Mouse (Mus musculus) liver, embryonic 11.5 days (tissue): ENCODE results near the gene Trak1. TPM values are rescaled to one million over a fixed set of nuclear protein-coding genes. Genes with fewer than 3 reads are reported as not detected.

Experiments used
- ATAC-seq: fragments of 200-750 bp; cut with Nextera tagmentation; replicated peaks from 2 replicates; pipeline ENCODE4 v1.8.0; 2017; ENCODE audit warnings: moderate number of reproducible peaks, mild to moderate bottlenecking, moderate TSS enrichment, moderate library complexity; ENCODE audit not compliant: low FRiP score
- DNase-seq: peaks from one replicate; pipeline ENCODE4 v3.0.0-alpha.2; 2017; ENCODE audit warnings: low spot score
- H3K27ac ChIP-seq: fragments of 300-500 bp; sonication (generic); 2 replicates; pipeline ENCODE4 v1.5.1; 2014; ENCODE audit warnings: mild to moderate bottlenecking, low read depth, low read length, control low read depth
- H3K27me3 ChIP-seq: fragments of 300-500 bp; sonication (generic); replicated peaks from 2 replicates; pipeline ENCODE4 v1.6.1; 2014; ENCODE audit warnings: low read length, mixed read lengths; ENCODE audit not compliant: control insufficient read depth, insufficient read depth
- H3K36me3 ChIP-seq: fragments of 300-500 bp; sonication (generic); 2 replicates; pipeline ENCODE4 v1.6.1; 2014; ENCODE audit warnings: mild to moderate bottlenecking, low read length, moderate library complexity, mixed read lengths; ENCODE audit not compliant: control insufficient read depth, insufficient read depth
- H3K4me1 ChIP-seq: fragments of 300-500 bp; sonication (generic); replicated peaks from 2 replicates; pipeline ENCODE4 v1.6.1; 2014; ENCODE audit warnings: low read length, mixed read lengths; ENCODE audit not compliant: control insufficient read depth, insufficient read depth
- H3K4me2 ChIP-seq: fragments of 300-500 bp; sonication (generic); 2 replicates; pipeline ENCODE4 v1.6.1; 2014; ENCODE audit warnings: mild to moderate bottlenecking, control low read depth, moderate library complexity
- H3K4me3 ChIP-seq: fragments of 300-500 bp; sonication (generic); 2 replicates; pipeline ENCODE4 v1.5.1; 2014; ENCODE audit warnings: low read depth, low read length, control low read depth
- H3K9ac ChIP-seq: fragments of 300-500 bp; sonication (generic); 2 replicates; pipeline ENCODE4 v1.6.1; 2014; ENCODE audit warnings: low read depth, low read length, control low read depth
- H3K9me3 ChIP-seq: fragments of 300-500 bp; sonication (generic); 2 replicates; pipeline ENCODE4 v1.6.1; 2016; ENCODE audit warnings: low read length, inconsistent platforms, mixed read lengths; ENCODE audit not compliant: control insufficient read depth
- WGBS: fragments of 180-500 bp; shearing (Covaris S2); extraction: QIAGEN DNeasy Blood & Tissue Kit; methylation state at CpG from one replicate; pipeline ENCODE4 v1.1.7; 2014; 5-methylcytosine and 5-hydroxymethylcytosine counted together
- polyA plus RNA-seq: library from polyadenylated mRNA; unstranded; fragments of >200 nt; fragmentation: Nextera tagmentation; extraction: Ambion mirVana; gene quantifications from 2 replicates; pipeline ENCODE4 v1.2.1, GENCODE M21; 2014

The Trak1 gene
- polyA plus RNA-seq, 1 experiment from 2014 or later = 11.2 TPM

DNA sequence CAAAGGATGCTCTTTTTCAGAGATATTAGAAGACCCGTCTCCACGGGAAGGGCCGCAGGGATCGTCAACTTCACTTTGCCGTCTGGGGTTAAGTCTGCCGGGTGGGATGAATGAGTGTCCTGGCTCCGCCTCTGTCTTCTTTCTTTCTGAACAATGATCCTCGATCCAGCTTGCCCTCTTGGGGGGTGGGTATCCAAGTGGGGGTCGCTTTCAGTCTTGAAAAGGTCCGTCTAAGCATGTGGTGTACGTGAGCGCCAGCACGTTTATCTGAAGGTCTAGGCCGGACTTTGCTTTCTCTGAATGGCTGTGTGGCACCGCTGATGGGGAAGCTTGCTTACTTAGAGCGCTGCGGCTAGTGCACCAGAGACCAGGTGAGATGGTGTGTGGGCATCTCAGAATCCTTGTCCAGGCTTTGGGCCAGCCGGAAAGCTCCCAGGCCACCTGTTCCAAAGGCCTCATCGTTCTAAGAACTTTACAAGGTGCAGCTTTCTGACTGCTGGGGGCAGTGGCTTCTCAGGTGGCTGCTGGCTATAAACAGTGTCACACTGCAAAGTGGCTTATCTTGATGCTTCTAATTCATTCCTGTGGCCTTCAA, 2.8 kb downstream of the Trak1 start:
- WGBS = 78% methylated on average over 19 of the region's 19 CpGs
- no peak overlapping the region for H3K27ac ChIP-seq
- peaks cover 14% of the 10 kb centered on the region for H3K27me3 ChIP-seq
- H3K4me2 ChIP-seq = no peak overlapping the region
- H3K36me3 ChIP-seq = no peaks in the 10 kb centered on the region
- DNase-seq = no peak
- no peak overlapping the region for H3K4me3 ChIP-seq
- no peak for ATAC-seq
- no peaks in the 10 kb centered on the region for H3K9me3 ChIP-seq
- H3K4me1 ChIP-seq = peaks cover 30% of the 10 kb centered on the region
- H3K9ac ChIP-seq = no peak overlapping the region

DNA sequence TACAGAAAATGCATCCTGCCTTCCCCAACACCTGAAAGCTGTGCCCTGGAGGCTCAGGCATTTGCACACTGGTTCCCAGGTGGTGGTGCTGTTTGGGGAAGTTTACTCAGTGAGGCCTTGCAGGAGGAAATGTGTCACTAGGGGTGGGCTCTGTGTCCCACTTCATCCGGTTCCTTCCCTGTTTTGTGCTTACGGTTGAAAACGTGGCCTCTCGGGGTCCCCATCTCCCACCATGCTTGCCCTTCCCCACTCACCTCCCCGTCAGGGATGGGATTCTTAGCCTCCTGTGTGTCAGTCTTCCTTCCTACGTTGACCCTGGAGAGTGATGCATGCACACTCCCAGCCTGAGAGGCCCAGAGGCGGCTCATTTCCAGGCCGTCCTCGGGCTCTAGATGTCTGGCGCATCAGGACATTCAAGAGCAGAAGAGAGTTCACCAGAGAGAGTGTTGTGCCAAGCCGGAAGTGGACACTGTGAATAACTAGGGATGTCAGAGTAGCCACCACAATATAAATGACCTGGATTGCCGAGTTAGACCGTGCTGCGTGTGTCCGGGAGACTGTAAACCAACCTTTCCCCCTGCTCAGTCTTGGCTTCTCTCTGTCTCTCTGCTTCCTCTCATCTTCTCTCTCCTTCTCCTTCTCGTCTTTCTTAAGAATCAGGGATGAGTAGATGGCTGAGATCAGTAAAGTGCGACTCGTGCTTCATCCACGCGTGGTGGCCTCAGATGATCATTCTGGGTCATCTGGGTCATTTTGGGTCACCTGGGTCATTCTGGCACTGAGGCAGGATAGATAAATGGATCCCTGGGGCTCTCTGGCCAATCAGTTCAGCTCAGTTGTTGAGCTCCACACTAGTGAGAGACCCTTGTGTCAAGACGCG, 4.0 kb downstream of the Trak1 start:
- peaks cover 30% of the 10 kb centered on the region for H3K4me1 ChIP-seq
- DNase-seq = no peak
- H3K4me3 ChIP-seq = no peak overlapping the region
- H3K9ac ChIP-seq = no peak overlapping the region
- no peak for ATAC-seq
- H3K36me3 ChIP-seq = no peaks in the 10 kb centered on the region
- H3K4me2 ChIP-seq = no peak overlapping the region
- H3K27ac ChIP-seq = no peak overlapping the region
- H3K9me3 ChIP-seq = no peaks in the 10 kb centered on the region
- peaks cover 7% of the 10 kb centered on the region for H3K27me3 ChIP-seq
- WGBS = 81% methylated on average over 22 of the region's 22 CpGs

DNA sequence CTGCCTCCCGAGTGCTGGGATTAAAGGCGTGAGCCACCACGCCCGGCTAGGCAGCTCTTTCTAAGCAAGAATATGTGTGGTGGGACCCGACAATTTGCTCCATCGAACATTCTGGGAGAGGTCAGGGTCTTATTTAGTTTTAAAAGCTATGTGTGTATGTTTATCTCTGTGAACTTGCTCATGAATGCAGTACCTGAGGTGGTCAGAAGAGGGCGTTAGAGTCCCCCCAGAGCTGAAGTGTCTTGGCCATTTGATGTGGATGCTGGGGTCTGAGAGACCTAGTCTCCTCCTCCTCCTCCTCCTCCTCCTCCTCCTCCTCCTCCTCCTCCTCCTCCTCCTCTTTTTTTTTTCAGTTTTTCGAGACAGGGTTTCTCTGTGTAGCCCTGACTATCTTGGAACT, 5.2 kb downstream of the Trak1 start:
- no peak for ATAC-seq
- 75% methylated on average over 8 of the region's 8 CpGs for WGBS
- no peak for DNase-seq
- H3K4me3 ChIP-seq = no peak overlapping the region
- peaks cover 27% of the 10 kb centered on the region for H3K4me1 ChIP-seq
- H3K27ac ChIP-seq = no peak overlapping the region
- no peaks in the 10 kb centered on the region for H3K9me3 ChIP-seq
- no peaks in the 10 kb centered on the region for H3K36me3 ChIP-seq
- no peak overlapping the region for H3K9ac ChIP-seq
- H3K4me2 ChIP-seq = no peak overlapping the region
- no peaks in the 10 kb centered on the region for H3K27me3 ChIP-seq

DNA sequence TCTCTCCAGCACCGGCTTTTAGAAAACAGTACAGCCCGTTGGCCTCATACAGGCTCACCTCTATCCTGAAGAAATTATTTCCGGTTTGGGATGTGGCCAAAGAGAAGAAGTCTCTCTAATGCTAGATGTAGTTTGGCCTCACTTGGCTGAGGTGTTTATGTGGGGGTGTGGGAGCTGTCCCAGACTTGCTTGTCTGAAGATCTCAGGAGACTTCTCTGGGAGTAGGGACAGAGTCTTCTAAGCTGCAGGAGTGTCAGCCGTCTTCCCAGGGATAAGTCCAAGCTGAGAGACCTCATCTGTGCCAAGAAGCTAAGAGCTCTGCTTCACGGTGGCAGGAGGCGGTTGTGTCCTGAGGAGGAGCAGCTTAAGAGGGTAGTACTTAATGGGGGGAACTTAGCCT, 5.8 kb downstream of the Trak1 start:
- Histone ChIP-seq H3K27ac (no peak overlapping the region), H3K9me3 (no peaks in the 10 kb centered on the region)

DNA sequence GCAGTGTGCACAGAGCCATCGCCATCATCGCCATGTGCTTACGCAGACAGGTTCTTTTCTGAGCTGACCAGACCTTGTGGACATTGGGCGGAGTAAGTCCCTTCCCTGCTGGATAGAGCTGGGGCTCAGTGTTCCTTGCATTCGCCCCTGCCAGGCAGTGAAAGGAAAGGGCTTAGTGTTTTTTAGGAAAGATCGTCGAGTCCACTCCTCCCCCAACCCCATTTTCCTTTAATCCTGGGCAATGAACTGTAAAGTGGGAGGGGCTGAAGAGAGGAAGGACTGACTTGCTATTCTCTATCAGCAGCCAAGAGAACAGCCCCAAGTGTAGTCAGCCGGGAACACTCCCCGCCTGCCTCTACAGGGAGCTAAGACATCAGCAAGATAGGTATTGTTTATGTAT, 6.4 kb downstream of the Trak1 start:
- no peak for ATAC-seq
- WGBS = 68% methylated on average over 9 of the region's 9 CpGs

More for the DNA sequence above, 5.8 kb downstream of the Trak1 start:
- DNase-seq (no peak), ATAC-seq (no peak)
- WGBS = 83% methylated on average over 6 of the region's 6 CpGs
- Histone ChIP-seq H3K4me1 (peaks cover 27% of the 10 kb centered on the region), H3K4me3 (no peak overlapping the region), H3K27me3 (no peaks in the 10 kb centered on the region), H3K4me2 (no peak overlapping the region), H3K36me3 (no peaks in the 10 kb centered on the region), H3K9ac (no peak overlapping the region)

DNA sequence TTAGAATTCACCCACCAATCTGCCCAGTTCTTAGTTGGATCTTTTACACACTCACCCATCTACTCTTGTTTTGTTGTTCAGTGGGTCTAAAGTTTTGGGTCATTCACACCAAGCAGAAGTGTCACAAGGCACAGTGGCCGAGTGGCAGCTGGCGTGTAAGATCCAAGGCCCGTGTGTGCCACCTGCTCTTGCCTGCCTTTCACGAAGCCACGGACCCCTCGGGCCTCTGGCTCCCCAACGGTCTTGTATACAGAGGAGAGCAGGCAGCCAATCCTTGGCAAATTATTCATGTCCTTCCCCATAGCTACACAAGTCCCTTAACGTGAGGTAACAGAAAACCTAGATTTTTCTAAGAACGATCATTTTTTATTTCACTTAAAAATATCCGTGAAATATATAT, 7.2 kb downstream of the Trak1 start:
- H3K27ac ChIP-seq = no peak overlapping the region
- DNase-seq (no peak), ATAC-seq (no peak)
- WGBS = 85% methylated on average over 10 of the region's 10 CpGs
- no peak overlapping the region for H3K9ac ChIP-seq
- no peak overlapping the region for H3K4me3 ChIP-seq
- H3K4me2 ChIP-seq = no peak overlapping the region
- H3K36me3 ChIP-seq = no peaks in the 10 kb centered on the region
- H3K4me1 ChIP-seq = peaks cover 14% of the 10 kb centered on the region
- H3K27me3 ChIP-seq = no peaks in the 10 kb centered on the region
- no peaks in the 10 kb centered on the region for H3K9me3 ChIP-seq

More for the DNA sequence above, 6.4 kb downstream of the Trak1 start:
- Histone ChIP-seq H3K4me2 (no peak overlapping the region), H3K4me1 (peaks cover 21% of the 10 kb centered on the region), H3K27me3 (no peaks in the 10 kb centered on the region), H3K36me3 (no peaks in the 10 kb centered on the region), H3K27ac (no peak overlapping the region), H3K9me3 (no peaks in the 10 kb centered on the region), H3K9ac (no peak overlapping the region), H3K4me3 (no peak overlapping the region)
- DNase-seq = no peak

DNA sequence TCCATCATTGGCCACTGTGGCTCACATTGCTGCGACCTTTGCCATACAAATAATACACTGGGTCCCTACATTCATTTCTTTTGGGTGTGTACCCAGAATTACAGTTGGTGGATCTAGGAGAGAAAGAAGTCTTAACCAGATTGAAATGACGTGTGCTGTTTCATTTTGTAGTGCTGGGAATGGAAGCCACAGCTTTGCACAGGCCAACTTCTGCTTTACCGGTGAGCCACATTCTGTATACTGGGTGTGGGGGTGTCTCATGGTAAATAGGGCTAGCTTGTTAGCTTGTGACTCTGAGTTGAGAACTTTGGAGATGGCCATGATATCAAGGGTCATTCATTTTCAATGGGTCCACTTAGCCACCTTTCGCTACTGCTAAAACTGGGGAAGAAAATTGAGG, 8.2 kb downstream of the Trak1 start:
- no peak overlapping the region for H3K4me2 ChIP-seq

DNA sequence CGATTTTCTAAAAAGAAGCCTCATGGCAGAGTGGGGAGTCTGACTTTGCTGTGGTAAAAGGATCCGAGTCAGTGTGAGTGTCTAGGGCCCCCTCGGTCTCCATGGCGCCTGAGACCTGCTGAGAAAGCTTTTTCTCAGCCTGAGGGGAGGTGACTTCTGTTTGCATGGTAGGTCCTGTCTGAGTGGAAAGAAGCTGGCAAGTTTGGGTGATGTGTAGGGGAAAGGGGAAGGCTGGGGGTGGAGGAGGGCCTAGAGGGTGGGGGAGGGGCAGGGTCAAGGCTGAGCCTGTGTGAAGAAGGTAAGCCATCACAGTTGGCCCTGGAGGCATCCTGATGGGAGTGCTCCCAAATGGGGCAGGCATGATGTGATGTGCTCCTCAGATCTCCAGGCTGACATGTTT, 12.0 kb downstream of the Trak1 start:
- Histone ChIP-seq H3K27ac (no peak overlapping the region), H3K4me1 (peaks cover 8% of the 10 kb centered on the region), H3K27me3 (no peaks in the 10 kb centered on the region), H3K36me3 (no peaks in the 10 kb centered on the region), H3K9me3 (no peaks in the 10 kb centered on the region), H3K4me2 (no peak overlapping the region), H3K9ac (no peak overlapping the region), H3K4me3 (no peak overlapping the region)
- DNase-seq (no peak), ATAC-seq (no peak)
- 67% methylated on average over 4 of the region's 4 CpGs for WGBS

More for the DNA sequence above, 8.2 kb downstream of the Trak1 start:
- Histone ChIP-seq H3K9ac (no peak overlapping the region), H3K4me1 (peaks cover 6% of the 10 kb centered on the region), H3K4me3 (no peak overlapping the region), H3K36me3 (no peaks in the 10 kb centered on the region), H3K9me3 (no peaks in the 10 kb centered on the region), H3K27ac (no peak overlapping the region), H3K27me3 (no peaks in the 10 kb centered on the region)
- ATAC-seq (no peak), DNase-seq (no peak)
- 79% methylated on average over 4 of the region's 4 CpGs for WGBS

DNA sequence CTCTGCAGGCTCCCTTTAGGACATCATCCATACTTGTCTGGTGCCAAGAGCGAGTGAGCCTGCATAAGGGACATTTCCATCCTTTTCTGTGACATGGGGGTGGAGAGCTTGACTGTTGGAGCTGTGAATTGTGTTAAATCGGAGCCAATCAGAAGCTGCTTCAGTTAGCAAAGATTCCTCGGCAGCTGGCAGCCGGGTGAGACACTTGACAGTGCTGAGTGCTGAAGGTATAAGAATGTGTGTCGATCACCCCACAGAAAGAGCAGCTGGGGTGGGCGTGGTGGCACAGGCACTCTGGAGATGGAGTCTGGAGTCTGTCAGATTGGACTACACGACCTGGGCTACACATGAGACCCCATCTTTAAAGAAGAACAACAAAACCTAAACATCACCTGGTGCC, 13.2 kb downstream of the Trak1 start:
- H3K9me3 ChIP-seq = no peaks in the 10 kb centered on the region
- peaks cover 20% of the 10 kb centered on the region for H3K4me1 ChIP-seq
- DNase-seq = no peak
- no peaks in the 10 kb centered on the region for H3K27me3 ChIP-seq
- H3K4me2 ChIP-seq = no peak overlapping the region
- no peaks in the 10 kb centered on the region for H3K36me3 ChIP-seq
- no peak for ATAC-seq
- no peak overlapping the region for H3K4me3 ChIP-seq
- H3K9ac ChIP-seq = no peak overlapping the region
- 69% methylated on average over 7 of the region's 7 CpGs for WGBS
- H3K27ac ChIP-seq = no peak overlapping the region
